Mouse (Mus musculus) testis, adult 2 months (tissue): ENCODE measurements around the gene Gm33543. TPM values are rescaled to one million over a fixed set of nuclear protein-coding genes. Genes with fewer than 3 reads are reported as not detected.

ENCODE experiments used
- H3K27ac ChIP-seq: fragments of 200-500 bp; 2 replicates; pipeline ENCODE4 v1.5.1; 2012; ENCODE audit warnings: low read depth, low read length; ENCODE audit not compliant: control insufficient read depth, insufficient read depth
- H3K27me3 ChIP-seq: fragments of 200-500 bp; 2 replicates; pipeline ENCODE4 v1.6.1; 2012; ENCODE audit warnings: mild to moderate bottlenecking, low read length, moderate library complexity; ENCODE audit not compliant: control insufficient read depth, insufficient read depth
- H3K36me3 ChIP-seq: fragments of 200-500 bp; 2 replicates; pipeline ENCODE4 v1.6.1; 2012; ENCODE audit warnings: mild to moderate bottlenecking, low read length; ENCODE audit not compliant: control insufficient read depth, insufficient read depth
- H3K4me1 ChIP-seq: fragments of 200-500 bp; 2 replicates; pipeline ENCODE4 v1.6.1; 2012; ENCODE audit warnings: low read length; ENCODE audit not compliant: control insufficient read depth, insufficient read depth
- H3K4me3 ChIP-seq: fragments of 200-500 bp; 2 replicates; pipeline ENCODE4 v1.5.1; 2012; ENCODE audit warnings: low read depth, mild to moderate bottlenecking, low read length, moderate library complexity, mixed read lengths; ENCODE audit not compliant: control insufficient read depth
- CTCF ChIP-seq: fragments of 200-500 bp; IDR thresholded peaks from 2 replicates; pipeline ENCODE4 v1.5.1; 2012; ENCODE audit warnings: low read depth, mild to moderate bottlenecking, inconsistent platforms, low read length, moderate library complexity; ENCODE audit not compliant: control insufficient read depth, insufficient read depth, insufficient replicate concordance
- POLR2A ChIP-seq: fragments of 200-500 bp; IDR thresholded peaks from 2 replicates; pipeline ENCODE4 v1.6.1; 2012; ENCODE audit warnings: low read depth, mild to moderate bottlenecking, inconsistent platforms, low read length, moderate library complexity; ENCODE audit not compliant: control insufficient read depth
- polyA plus RNA-seq: library from polyadenylated mRNA; depleted of rRNA; stranded (reverse); fragments of >200 nt; gene quantifications from 2 replicates; pipeline ENCODE4 v1.2.3, GENCODE M21; 2012

Gene Gm33543
- polyA plus RNA-seq, 1 experiment, result not detected

DNA sequence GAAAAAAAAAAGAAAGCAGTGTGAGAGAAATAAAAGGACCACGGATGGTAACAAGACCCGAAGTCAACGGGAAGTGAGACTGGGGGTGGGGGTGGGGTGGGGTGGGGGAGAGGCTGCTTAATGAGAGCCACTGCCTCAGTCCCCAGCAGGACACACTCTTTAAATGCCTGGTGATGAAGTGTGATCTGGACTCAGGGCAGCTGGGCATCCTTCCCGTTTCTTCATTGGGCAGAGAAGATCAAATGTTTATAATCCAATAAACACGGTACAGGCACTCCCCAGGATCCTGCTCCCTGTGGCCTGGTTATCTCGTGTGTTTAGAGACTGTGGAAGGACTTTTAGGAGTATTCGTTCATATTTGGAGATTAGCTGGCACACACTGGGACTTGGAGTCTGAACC, 57.9 kb downstream of the Gm33543 start:
- Histone ChIP-seq H3K27me3 (no peaks in the 10 kb centered on the region), H3K4me1 (no peaks in the 10 kb centered on the region), H3K27ac (no peak overlapping the region), H3K36me3 (no peaks in the 10 kb centered on the region), H3K4me3 (no peak overlapping the region)
- TF ChIP-seq POLR2A (no peak), CTCF (no peak)

DNA sequence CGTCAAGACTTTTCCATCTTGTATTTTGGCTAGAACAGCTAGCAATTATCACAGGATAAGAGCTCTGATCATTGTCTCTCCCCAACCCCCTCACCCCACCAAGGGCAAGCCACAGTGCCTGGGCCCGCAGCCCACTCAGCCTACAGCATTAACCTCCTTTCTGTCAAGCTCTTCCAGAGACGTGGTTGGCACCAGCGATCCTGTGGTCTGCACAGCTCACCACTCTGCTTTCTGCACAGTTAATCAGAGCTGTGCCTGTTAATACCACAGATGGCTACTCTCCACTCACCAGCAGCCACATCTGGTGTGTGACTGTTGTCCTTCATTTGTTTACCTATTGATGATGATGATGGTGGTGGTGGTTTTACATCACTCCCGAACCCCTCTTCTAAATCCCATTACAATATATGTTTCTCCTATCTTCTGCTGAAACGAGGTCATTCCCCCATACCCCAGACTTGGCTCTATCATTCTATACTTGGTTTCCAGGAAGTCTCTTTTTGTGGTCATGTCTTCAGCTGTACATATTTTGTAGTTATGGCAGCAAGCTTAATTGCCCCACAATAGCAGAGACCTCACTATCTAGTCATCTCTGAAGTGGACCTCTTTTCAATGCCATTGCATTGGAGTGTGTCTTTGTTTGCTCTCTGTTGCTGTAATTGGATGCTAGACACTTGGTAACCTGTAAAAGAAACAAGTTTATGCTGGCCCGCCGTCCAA, 61.7 kb downstream of the Gm33543 start:
- no peak overlapping the region for H3K27ac ChIP-seq
- H3K36me3 ChIP-seq, result no peaks in the 10 kb centered on the region
- no peaks in the 10 kb centered on the region for H3K27me3 ChIP-seq
- TF ChIP-seq POLR2A, result no peak
- TF ChIP-seq CTCF, result no peak
- H3K4me3 ChIP-seq, result no peak overlapping the region
- H3K4me1 ChIP-seq, result no peaks in the 10 kb centered on the region

DNA sequence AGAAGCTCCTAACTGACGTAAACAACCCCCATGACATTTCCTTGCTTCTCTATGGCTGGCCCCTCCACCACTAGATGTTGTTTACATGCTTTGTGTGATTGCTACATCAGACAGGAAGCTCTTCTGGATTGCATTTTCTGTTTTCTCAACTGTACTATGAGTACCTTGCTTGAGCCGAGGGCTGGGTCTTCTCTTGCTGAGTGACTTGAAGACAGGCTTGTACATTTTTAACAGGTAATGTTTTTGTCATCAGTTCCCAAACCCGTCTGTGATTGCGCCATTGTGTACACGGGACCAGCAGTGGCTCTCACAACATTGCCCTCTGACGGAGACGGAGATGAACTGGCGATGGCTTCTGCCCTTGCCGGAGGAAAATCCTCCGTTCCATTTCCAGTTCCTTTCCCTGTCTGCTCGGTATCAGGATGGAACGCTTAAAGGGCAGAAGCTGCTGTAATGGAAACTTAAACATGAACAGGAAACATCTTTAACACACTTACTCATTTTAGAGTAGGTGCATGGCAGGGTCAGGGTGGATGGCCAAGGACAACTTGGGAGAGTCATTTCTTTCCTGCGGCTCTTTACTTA, 62.8 kb downstream of the Gm33543 start:
- Histone ChIP-seq H3K36me3 (no peaks in the 10 kb centered on the region), H3K4me1 (no peaks in the 10 kb centered on the region), H3K27me3 (no peaks in the 10 kb centered on the region), H3K4me3 (no peak overlapping the region), H3K27ac (no peak overlapping the region)
- TF ChIP-seq POLR2A (no peak), CTCF (peak; percentile 8; the same call in 1 of the 2 replicates)

DNA sequence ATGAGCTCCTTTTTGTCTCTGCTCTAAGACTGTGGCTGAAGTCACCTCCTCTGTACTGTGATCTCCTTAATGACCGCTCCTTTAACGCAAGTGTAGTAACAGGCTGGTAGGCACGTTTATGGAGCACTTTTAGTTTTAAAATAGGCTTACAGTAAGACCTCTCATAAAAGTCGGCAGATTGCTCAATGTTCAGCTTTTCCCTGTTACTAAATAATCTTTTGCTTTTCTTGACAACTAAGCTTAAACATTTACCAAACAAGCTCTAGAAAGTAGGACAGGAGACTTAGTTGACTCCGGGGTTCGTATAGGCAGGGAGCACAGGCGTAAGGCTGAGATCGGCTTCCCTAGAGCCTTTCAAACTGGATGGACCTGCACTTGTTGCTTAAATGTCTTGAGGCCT, 64.1 kb downstream of the Gm33543 start:
- H3K4me3 ChIP-seq, result no peak overlapping the region
- H3K27ac ChIP-seq, result no peak overlapping the region
- no peak for TF ChIP-seq CTCF
- TF ChIP-seq POLR2A, result no peak
- no peaks in the 10 kb centered on the region for H3K27me3 ChIP-seq
- peaks cover under 1% of the 10 kb centered on the region; the same call in 1 of the 2 replicates for H3K4me1 ChIP-seq
- no peaks in the 10 kb centered on the region for H3K36me3 ChIP-seq

DNA sequence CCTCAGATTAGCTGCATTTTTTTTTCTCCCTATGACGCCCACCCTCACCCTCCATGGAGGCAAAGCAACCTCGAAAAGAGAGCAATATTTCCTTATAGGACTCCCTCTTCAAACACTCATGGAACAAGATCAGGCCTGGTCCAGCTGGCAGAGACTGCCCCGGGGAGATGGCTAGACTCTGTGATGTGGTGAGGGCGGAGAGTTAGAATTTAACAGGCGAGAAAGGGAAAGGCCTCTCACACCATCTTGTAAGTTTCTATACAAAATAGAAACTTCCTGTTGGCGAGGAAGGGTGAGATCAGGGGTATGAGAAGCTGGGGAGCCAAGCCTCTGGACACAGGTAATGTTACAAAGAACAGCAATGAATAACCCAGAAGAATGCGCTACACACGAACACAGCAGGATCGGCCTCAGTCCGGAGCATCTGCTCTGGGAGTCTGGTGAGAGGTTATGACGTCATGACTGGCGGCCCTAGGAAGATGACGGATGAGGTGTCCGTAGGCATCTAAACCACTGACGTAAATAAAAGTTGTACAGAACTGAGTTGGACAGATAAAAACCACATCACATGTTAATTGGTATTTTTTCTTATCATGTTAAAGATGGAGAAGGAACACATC, 64.9 kb downstream of the Gm33543 start:
- Histone ChIP-seq H3K27me3 (no peaks in the 10 kb centered on the region), H3K36me3 (no peaks in the 10 kb centered on the region), H3K4me3 (no peak overlapping the region), H3K27ac (no peak overlapping the region), H3K4me1 (peaks cover 3% of the 10 kb centered on the region; the same call in 1 of the 2 replicates)
- TF ChIP-seq CTCF (no peak), POLR2A (no peak)

DNA sequence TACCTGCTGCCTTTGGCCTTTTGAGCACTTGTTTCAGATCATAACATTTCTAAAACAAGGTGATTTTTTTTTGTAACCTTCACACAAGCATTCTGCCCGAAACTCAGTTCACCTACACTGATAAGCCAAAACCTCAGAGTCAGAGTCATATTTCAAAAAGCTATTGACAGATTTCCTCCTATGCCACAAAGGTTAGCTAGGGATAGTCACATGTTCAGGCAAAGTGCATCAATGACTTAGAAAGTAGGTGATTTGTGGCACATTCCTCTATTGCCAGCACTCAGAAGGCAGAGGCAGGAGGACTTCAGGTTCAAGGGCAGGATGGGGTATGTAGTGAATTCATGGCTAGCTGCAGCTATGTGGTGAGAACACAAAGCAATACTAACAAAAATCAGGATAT, 65.7 kb downstream of the Gm33543 start:
- peaks cover 3% of the 10 kb centered on the region; the same call in 1 of the 2 replicates for H3K4me1 ChIP-seq
- H3K27ac ChIP-seq, result no peak overlapping the region
- no peaks in the 10 kb centered on the region for H3K36me3 ChIP-seq
- TF ChIP-seq POLR2A, result no peak
- H3K27me3 ChIP-seq, result no peaks in the 10 kb centered on the region
- H3K4me3 ChIP-seq, result no peak overlapping the region

DNA sequence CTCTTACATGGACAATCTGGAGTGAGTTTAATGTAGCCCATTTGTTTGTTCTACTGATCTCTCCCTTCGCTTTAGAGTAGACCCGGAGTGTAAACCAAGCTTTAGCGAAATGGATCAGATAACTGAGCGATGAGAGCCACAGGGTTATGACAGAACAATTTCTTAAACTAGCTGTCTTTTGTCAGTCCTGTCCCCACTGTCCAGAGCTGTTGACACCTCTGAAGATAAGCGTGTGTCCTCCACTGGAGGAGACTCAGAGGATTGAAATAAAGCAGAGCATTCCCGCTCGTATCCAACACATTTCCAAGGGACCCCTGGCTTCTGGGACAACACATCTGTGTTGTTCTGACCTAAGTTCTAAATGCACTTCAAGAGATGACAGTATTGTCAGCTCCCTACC, 67.9 kb downstream of the Gm33543 start:
- Histone ChIP-seq H3K27ac (peak overlapping the region; percentile 37; the same call in 1 of the 2 replicates), H3K4me1 (peaks cover 3% of the 10 kb centered on the region; the same call in 1 of the 2 replicates), H3K36me3 (no peaks in the 10 kb centered on the region), H3K4me3 (no peak overlapping the region), H3K27me3 (no peaks in the 10 kb centered on the region)
- TF ChIP-seq CTCF (no peak), POLR2A (no peak)
